Mouse (Mus musculus) brain, embryonic 14.5 days (tissue): ENCODE data around the gene Ptms. TPM values are rescaled to one million over a fixed set of nuclear protein-coding genes. Genes with fewer than 3 reads are reported as not detected.

Experiments used
- DNase-seq: peaks from one replicate; pipeline ENCODE4 v3.0.0-alpha.2; 2011; ENCODE audit warnings: low read depth
- CTCF ChIP-seq: fragments of 200-500 bp; IDR thresholded peaks from 2 replicates; pipeline ENCODE4 v1.5.1; 2012; ENCODE audit warnings: inconsistent platforms, mild to moderate bottlenecking, moderate library complexity, borderline replicate concordance; ENCODE audit not compliant: insufficient read depth, insufficient read length; ENCODE audit errors: extremely low read depth
- POLR2A ChIP-seq: fragments of 200-500 bp; IDR thresholded peaks from 2 replicates; pipeline ENCODE4 v1.6.1; 2012; ENCODE audit warnings: mild to moderate bottlenecking, inconsistent platforms, borderline replicate concordance; ENCODE audit not compliant: poor library complexity, insufficient read depth, insufficient read length, severe bottlenecking; ENCODE audit errors: extremely low read depth
- polyA plus RNA-seq: library from polyadenylated mRNA; depleted of rRNA; stranded (reverse); fragments of >200 nt; gene quantifications from 2 replicates; pipeline ENCODE4 v1.2.3, GENCODE M21; 2012; rRNA removed

Gene Ptms
- polyA plus RNA-seq, 1 experiment = 2,630 TPM

GRCm38 (mm10) chr6:124879390-124879789 lies 40.5 kb downstream of the Ptms start:
- no peak for DNase-seq

GRCm38 (mm10) chr6:124874348-124874747 lies 45.6 kb downstream of the Ptms start:
- TF ChIP-seq CTCF = no peak
- no peak for TF ChIP-seq POLR2A
- no peak for DNase-seq

More at GRCm38 (mm10) chr6:124879390-124879789, 40.5 kb downstream of the Ptms start:
- TF ChIP-seq CTCF (no peak), POLR2A (no peak)

GRCm38 (mm10) chr6:124866560-124866959 lies 53.3 kb downstream of the Ptms start:
- DNase-seq = no peak
- TF ChIP-seq POLR2A = no peak
- TF ChIP-seq CTCF = no peak

- no peak for DNase-seq
- no peak for TF ChIP-seq POLR2A
- no peak for TF ChIP-seq CTCF
Observed at GRCm38 (mm10) chr6:124865766-124866362, 54.0 kb downstream of the Ptms start.

Other genes with a start within 250 kb of the Ptms start
- gene Emg1, start 207.9 kb downstream of the Ptms start, polyA plus RNA-seq = 95.2 and 132 TPM in 2 replicates
- 168 and 174 TPM in 2 replicates for gene Phb2, start 207.8 kb downstream of the Ptms start, polyA plus RNA-seq
- 2.6 and 2.9 TPM in 2 replicates for gene Ptpn6, start 181.4 kb downstream of the Ptms start, polyA plus RNA-seq
- 429 and 583 TPM in 2 replicates for gene Grcc10, start 178.7 kb downstream of the Ptms start, polyA plus RNA-seq
- gene Gm45234, start 164.1 kb downstream of the Ptms start, polyA plus RNA-seq = not detected in 2 replicates
- 62.8 and 136 TPM in 2 replicates for gene Atn1, start 163.6 kb downstream of the Ptms start, polyA plus RNA-seq
- 48.6 and 69.6 TPM in 2 replicates for gene Eno2, start 150.4 kb downstream of the Ptms start, polyA plus RNA-seq
- gene Lrrc23, start 140.4 kb downstream of the Ptms start, polyA plus RNA-seq = 5.6 and 8.7 TPM in 2 replicates
- 5.3 and 5.7 TPM in 2 replicates for gene Spsb2, start 111.4 kb downstream of the Ptms start, polyA plus RNA-seq
- gene Tpi1, start 105.8 kb downstream of the Ptms start, polyA plus RNA-seq = 318 and 333 TPM in 2 replicates
- 157 and 162 TPM in 2 replicates for gene Usp5, start 90.6 kb downstream of the Ptms start, polyA plus RNA-seq
- gene Cdca3, start 90.6 kb downstream of the Ptms start, polyA plus RNA-seq = 49.5 and 122 TPM in 2 replicates
- gene Gnb3, start 79.8 kb downstream of the Ptms start, polyA plus RNA-seq = 1.9 and 2.6 TPM in 2 replicates
- 123 and 173 TPM in 2 replicates for gene P3h3, start 62.4 kb downstream of the Ptms start, polyA plus RNA-seq
- gene Gpr162, start 56.1 kb downstream of the Ptms start, polyA plus RNA-seq = 107 and 117 TPM in 2 replicates
- gene Cd4, start 31.9 kb downstream of the Ptms start, polyA plus RNA-seq = 0.09 and 0.14 TPM in 2 replicates
- 3.8 and 4.5 TPM in 2 replicates for gene Lag3, start 8.4 kb downstream of the Ptms start, polyA plus RNA-seq
- gene Mlf2, start 11.3 kb upstream of the Ptms start, polyA plus RNA-seq = 551 and 626 TPM in 2 replicates
- 130 and 170 TPM in 2 replicates for gene Cops7a, start 45.4 kb upstream of the Ptms start, polyA plus RNA-seq
- gene Pianp, start 76.6 kb upstream of the Ptms start, polyA plus RNA-seq = 49.8 and 68.1 TPM in 2 replicates
- gene Zfp384, start 89.0 kb upstream of the Ptms start, polyA plus RNA-seq = 107 and 118 TPM in 2 replicates
- gene Ing4, start 119.7 kb upstream of the Ptms start, polyA plus RNA-seq = 127 and 169 TPM in 2 replicates
- 29.5 and 32.6 TPM in 2 replicates for gene Acrbp, start 129.6 kb upstream of the Ptms start, polyA plus RNA-seq
- gene Lpar5, start 147.8 kb upstream of the Ptms start, polyA plus RNA-seq = 1.0 and 1.2 TPM in 2 replicates
- 69.8 and 142 TPM in 2 replicates for gene Chd4, start 175.9 kb upstream of the Ptms start, polyA plus RNA-seq
- 32.6 and 34.6 TPM in 2 replicates for gene Nop2, start 211.8 kb upstream of the Ptms start, polyA plus RNA-seq
- 29.9 TPM in 2 replicates for gene Iffo1, start 225.1 kb upstream of the Ptms start, polyA plus RNA-seq
- 2,343 and 3,527 TPM in 2 replicates for gene Gapdh, start 246.4 kb upstream of the Ptms start, polyA plus RNA-seq